Mouse (Mus musculus) gastrocnemius, postnatal 25 days (tissue): ENCODE measurements around the gene 2610507B11Rik. TPM values are rescaled to one million over a fixed set of nuclear protein-coding genes. Genes with fewer than 3 reads are reported as not detected.

ENCODE experiments used
- total RNA-seq, 2 experiments: library from RNA; stranded (reverse); gene quantifications; 1 replicate in 1 of 2; 2 replicates in 1 of 2; pipeline ENCODE4 v1.2.3; 2021

Gene 2610507B11Rik
- total RNA-seq, 2 experiments from 2014 or later, result 206 to 226 TPM

Other genes starting within 250 kb of the 2610507B11Rik start
- 1 to 10 TPM in 1 of 2 experiments, under 1 TPM in 1; 0.59 to 1.1 TPM for gene Dhrs13, start 229.5 kb upstream of the 2610507B11Rik start, total RNA-seq
- gene Flot2, start 223.8 kb upstream of the 2610507B11Rik start, total RNA-seq, result 10 to 100 TPM; 54.8 to 55.7 TPM
- gene Eral1, start 181.4 kb upstream of the 2610507B11Rik start, total RNA-seq, result 10 to 100 TPM; 19.3 to 20.6 TPM
- 1 to 10 TPM; 5.4 to 5.8 TPM for gene Fam222b, start 167.1 kb upstream of the 2610507B11Rik start, total RNA-seq
- gene Traf4, start 96.2 kb upstream of the 2610507B11Rik start, total RNA-seq, result 1 to 10 TPM; 2.9 to 4.0 TPM
- gene Nek8, start 85.1 kb upstream of the 2610507B11Rik start, total RNA-seq, result 1 to 10 TPM in 1 of 2 experiments, under 1 TPM in 1; 0.99 to 1.2 TPM
- gene Tlcd1, start 85.0 kb upstream of the 2610507B11Rik start, total RNA-seq, result 1 to 10 TPM; 1.9 to 2.4 TPM
- 100 to 1,000 TPM; 715 to 745 TPM for gene Rpl23a, start 78.2 kb upstream of the 2610507B11Rik start, total RNA-seq
- gene Rab34, start 73.3 kb upstream of the 2610507B11Rik start, total RNA-seq, result 1 to 10 TPM; 5.0 to 7.3 TPM
- 1 to 10 TPM in 1 of 2 experiments, under 1 TPM in 1; 0.28 to 1.3 TPM for gene Proca1, start 68.4 kb upstream of the 2610507B11Rik start, total RNA-seq
- gene Sdf2, start 16.0 kb upstream of the 2610507B11Rik start, total RNA-seq, result 10 to 100 TPM; 37.4 to 47.4 TPM
- gene Supt6, start 15.8 kb upstream of the 2610507B11Rik start, total RNA-seq, result 10 to 100 TPM; 22.2 to 22.6 TPM
- gene BC030499, start 29.1 kb downstream of the 2610507B11Rik start, total RNA-seq, result 1 to 10 TPM in 1 of 2 experiments, under 1 TPM in 1; 0.82 to 1.4 TPM
- 1 to 10 TPM; 3.1 to 4.2 TPM for gene Spag5, start 39.8 kb downstream of the 2610507B11Rik start, total RNA-seq
- gene Aldoc, start 61.2 kb downstream of the 2610507B11Rik start, total RNA-seq, result 1 to 10 TPM; 2.5 to 2.6 TPM
- gene Pigs, start 66.7 kb downstream of the 2610507B11Rik start, total RNA-seq, result 10 to 100 TPM; 18.3 to 20.4 TPM
- gene Unc119, start 81.7 kb downstream of the 2610507B11Rik start, total RNA-seq, result 10 to 100 TPM in 1 of 2 experiments, 1 to 10 TPM in 1; 8.4 to 10.5 TPM
- gene Foxn1, start 124.8 kb downstream of the 2610507B11Rik start, total RNA-seq, result not detected
- gene Slc13a2, start 160.5 kb downstream of the 2610507B11Rik start, total RNA-seq, result not detected
- 1 to 10 TPM; 1.4 to 1.5 TPM for gene Slc46a1, start 203.9 kb downstream of the 2610507B11Rik start, total RNA-seq
- under 1 TPM; 0.67 to 1.00 TPM for gene Sarm1, start 236.0 kb downstream of the 2610507B11Rik start, total RNA-seq
- 10 to 100 TPM; 11.0 to 12.5 TPM for gene Vtn, start 237.3 kb downstream of the 2610507B11Rik start, total RNA-seq
- gene Sebox, start 241.7 kb downstream of the 2610507B11Rik start, total RNA-seq, result not detected